Mouse (Mus musculus): ENCODE results near the gene St7l.

Gene St7l

DNA sequence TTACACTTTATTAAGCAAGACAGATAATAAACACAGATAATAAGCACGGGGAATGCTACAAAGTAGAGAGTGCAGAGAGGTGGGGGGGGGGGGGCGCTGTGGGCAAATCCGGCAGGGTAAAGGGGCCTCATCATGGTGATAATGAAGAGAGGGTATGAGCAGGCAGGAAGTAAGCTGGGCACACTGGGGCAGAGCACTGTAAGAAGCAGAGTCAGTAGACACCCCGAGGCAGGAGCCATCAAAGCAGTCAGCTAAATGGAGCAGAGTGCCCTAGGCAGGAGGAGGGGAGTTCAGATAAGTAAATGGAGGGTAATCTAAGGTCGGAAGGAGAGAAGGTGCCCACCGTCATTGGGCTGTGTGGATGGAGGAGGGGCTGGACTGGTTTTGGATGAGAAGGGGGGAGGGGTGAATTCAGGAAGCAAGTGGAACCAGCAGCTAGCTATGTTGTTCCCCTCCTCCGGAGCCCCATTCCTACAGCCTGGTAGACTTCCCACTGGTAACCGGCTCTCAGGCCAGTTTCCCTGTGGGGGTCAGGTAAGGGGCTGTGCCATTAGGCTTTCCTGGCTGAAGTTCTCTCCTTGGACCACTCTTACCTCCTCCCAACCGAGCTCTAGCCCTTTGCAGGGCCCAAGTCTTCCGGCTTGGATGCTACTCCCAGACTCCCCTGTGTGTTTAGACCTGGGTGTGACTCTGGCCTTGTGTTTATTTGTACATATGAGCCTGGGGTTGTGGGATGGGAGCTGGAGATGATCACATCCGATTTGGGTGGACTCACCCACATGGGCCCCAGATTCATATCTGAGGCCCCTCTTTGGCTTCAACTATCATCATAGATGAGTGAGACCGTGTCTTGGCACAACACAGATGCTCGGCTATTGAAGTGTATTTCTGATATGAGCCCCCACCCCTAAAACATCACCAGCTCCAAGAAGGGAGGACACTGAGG is 99.8 kb downstream of the St7l start:
- DNase-seq (ENCODE audit: low spot score) = no peak

DNA sequence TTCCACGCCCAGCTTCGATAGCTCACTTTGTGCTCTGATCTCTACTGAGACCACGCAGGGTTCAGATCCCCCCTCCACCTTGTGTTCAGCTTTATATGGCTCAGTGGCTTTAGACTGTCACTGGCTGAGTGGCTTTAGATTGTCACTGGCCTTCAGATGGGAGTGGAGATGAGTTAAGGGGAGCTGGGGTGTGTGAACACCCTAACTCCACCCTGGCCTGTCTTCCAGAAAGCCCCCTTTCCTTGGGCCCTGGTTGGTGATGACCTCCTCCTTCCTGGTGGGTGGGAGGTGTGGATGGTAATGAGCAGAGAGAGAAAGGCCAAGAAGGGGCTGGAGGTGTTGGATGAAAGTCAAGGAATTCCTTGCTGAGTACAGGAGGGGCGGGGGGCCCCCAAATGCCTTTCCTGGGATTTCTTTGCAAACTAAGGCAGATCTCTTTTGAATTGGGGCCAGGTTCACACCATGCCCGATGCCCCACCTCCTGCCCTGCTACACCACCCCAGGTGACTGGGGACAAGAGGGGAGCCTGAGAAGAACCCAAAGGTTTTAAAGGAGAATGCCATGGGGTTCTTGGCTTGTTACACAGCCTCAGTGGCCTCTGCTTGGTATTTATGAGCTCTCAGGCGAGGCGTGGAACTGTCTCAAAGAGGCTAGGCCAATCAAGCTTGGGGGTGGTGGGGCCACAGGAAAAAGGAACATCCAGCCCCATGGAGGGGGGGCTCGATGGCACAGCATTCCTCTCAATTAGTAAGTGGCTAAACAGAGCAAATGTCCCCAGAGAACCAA is 101.5 kb downstream of the St7l start:
- no peak for DNase-seq (ENCODE audit: low spot score)

DNA sequence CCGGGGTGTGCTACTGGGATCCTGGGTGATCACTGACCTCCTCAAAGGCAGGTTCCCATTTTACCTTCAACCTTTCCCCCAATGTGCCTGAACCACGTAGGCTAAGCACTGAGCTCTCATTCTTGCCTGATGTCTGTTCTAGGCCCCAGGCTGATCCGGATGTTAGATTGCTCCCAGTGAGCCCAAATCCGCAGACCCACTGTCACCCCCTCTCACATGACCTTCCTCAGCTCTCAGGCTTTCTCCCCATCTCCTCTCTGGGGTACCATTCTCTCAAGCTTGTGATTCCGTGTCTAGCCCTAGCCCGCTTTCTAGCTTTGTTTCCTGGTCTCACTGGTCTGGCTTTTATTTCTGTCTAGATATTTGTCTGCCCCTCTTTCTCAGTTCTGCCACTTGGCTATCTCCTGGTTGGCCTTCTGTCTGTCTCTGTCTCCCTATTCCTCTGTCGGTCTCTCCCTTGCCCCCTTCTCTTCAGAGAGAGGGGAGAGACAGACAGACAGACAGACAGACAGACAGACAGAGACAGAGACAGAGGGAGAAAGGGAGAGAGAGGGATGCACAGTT is 102.3 kb downstream of the St7l start:
- DNase-seq (ENCODE audit: low spot score) = no peak

DNA sequence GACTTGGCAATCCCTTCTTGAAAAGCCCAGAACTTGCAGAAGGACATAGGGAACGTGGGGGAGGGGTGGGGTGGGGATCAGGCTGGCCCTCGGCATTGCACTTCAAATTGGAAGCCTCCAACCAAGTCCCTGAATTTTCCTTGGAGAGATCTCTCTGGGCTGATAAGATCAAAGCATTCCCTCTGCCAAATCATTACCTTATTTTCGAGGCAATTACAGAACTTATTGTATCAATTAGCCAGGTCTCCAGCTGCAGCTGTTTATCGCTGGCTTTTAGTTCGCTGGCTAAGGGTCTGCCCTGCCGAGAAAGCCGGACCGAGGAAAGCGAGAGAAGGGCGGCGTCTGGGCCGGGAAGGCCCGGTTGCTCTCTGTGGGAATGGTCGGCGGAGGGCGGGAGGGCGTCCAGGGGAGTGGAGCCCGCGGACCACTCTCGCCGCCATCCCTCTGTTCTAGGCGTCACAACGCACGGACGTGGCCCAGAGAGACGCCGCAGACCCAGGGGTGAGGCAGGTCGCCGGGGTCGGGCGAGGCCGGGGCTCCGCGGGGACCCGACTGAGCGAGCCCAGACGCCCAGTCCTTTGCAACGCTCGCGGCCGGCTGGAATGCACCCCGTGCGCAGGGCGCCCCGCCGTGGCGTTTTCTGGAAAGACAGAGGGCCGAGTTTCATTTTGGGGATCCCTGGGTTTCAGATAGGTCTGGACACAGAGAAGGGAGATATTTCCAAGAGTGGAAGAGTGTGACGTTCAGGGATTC is 103.9 kb downstream of the St7l start:
- peak; percentile 84 for DNase-seq (ENCODE audit: low spot score)
